Mouse (Mus musculus): ENCODE data around the gene Stam.
A peak's percentile ranks its signal among the peaks of the same experiment; 100 is the strongest.

Gene Stam

GRCm38 (mm10) chr2:14127629-14128028 is 53.7 kb downstream of the Stam start:
- DNase-seq: no peak

- no peak for DNase-seq
Observed at GRCm38 (mm10) chr2:14130641-14131339, 56.9 kb downstream of the Stam start.

GRCm38 (mm10) chr2:14132468-14133326 is 58.8 kb downstream of the Stam start:
- no peak for DNase-seq

- no peak for DNase-seq
Observed at GRCm38 (mm10) chr2:14136906-14137305, 63.0 kb downstream of the Stam start.

GRCm38 (mm10) chr2:14139590-14139989 is 65.7 kb downstream of the Stam start:
- DNase-seq: no peak

GRCm38 (mm10) chr2:14140044-14140443 is 66.1 kb downstream of the Stam start:
- DNase-seq: no peak

- no peak for DNase-seq
Observed at GRCm38 (mm10) chr2:14145311-14145710, 71.4 kb downstream of the Stam start.

GRCm38 (mm10) chr2:14146913-14147312 is 73.0 kb downstream of the Stam start:
- DNase-seq: no peak

- DNase-seq: no peak
Observed at GRCm38 (mm10) chr2:14150829-14151228, 76.9 kb downstream of the Stam start.

GRCm38 (mm10) chr2:14151854-14152253 is 78.0 kb downstream of the Stam start:
- peak; percentile 47 for DNase-seq

- DNase-seq: no peak
Observed at GRCm38 (mm10) chr2:14159047-14159446, 85.1 kb downstream of the Stam start.

GRCm38 (mm10) chr2:14159756-14160155 is 85.9 kb downstream of the Stam start:
- no peak for DNase-seq

GRCm38 (mm10) chr2:14164459-14165030 is 90.6 kb downstream of the Stam start:
- DNase-seq: no peak

- no peak for DNase-seq
Observed at GRCm38 (mm10) chr2:14165066-14165465, 91.2 kb downstream of the Stam start.

GRCm38 (mm10) chr2:14165618-14166344 is 91.9 kb downstream of the Stam start:
- no peak for DNase-seq

GRCm38 (mm10) chr2:14167721-14168120 is 93.8 kb downstream of the Stam start:
- no peak for DNase-seq

- DNase-seq: no peak
Observed at GRCm38 (mm10) chr2:14174334-14174733, 100.4 kb downstream of the Stam start, which contains the start of gene Tmem236. Gene Tmem236 (plus strand): TSS chr2:14174523.

GRCm38 (mm10) chr2:14176460-14177193 is 102.7 kb downstream of the Stam start:
- DNase-seq: no peak

- DNase-seq: no peak
Observed at GRCm38 (mm10) chr2:14184375-14184774, 110.5 kb downstream of the Stam start.

- DNase-seq: no peak
Observed at GRCm38 (mm10) chr2:14190684-14191083, 116.8 kb downstream of the Stam start.

GRCm38 (mm10) chr2:14191601-14192000 is 117.7 kb downstream of the Stam start:
- DNase-seq: no peak

- DNase-seq: no peak
Observed at GRCm38 (mm10) chr2:14192046-14192445, 118.1 kb downstream of the Stam start.
